Mouse (Mus musculus) central nervous system, embryonic 11.5 days (tissue): ENCODE data around the gene Nans. TPM values are rescaled to one million over a fixed set of nuclear protein-coding genes. Genes with fewer than 3 reads are reported as not detected.

Experiments used
- polyA plus RNA-seq: library from polyadenylated mRNA; depleted of rRNA; stranded (reverse); fragments of >200 nt; gene quantifications from 2 replicates; pipeline ENCODE4 v1.2.3, GENCODE M21; 2012; rRNA removed

Nans gene
- 50.2 and 73.0 TPM in 2 replicates for polyA plus RNA-seq

DNA sequence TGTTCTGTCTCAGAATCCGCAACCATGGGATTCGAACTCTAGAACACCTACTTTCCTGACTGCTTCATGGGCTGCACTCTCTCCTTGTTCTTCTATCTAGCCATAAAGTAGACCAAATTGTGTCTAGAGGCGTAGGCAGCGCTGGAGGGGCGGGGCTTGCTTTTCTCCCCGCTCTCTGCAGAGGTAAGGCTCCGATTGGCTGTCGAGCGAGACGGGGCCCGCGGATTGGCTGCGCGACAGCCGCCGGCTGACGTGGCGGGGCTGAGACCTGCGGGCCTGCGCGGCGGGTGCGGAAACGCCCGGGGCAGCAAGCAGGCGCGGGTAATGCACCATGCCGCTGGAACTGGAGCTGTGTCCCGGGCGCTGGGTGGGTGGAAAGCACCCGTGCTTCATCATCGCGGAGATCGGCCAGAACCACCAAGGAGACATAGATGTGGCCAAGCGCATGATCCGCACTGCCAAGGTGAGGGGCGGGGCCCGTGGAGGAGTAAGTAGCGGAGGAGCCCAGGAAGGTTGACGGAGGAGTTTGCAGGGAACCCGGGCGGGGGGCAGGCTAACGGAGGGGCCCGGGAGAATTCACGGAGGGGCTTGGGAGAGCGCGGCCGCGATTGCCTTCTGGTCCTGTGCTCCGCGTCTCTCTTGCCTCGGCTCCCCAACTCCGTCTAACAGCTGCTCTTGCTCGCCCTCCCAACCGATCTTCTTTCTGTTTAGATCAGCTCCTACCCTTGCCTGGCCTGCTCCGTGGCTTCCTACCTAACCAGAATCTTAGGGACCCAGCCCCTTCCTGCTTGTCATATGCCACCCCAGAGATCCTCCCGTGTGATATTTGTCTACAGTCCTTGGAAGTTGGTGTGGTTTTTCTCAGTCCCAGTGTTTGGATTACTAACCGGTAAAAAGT, at the start of gene Nans:
Gene Nans (plus strand): TSS at position 221 of the 898 bp plus-strand sequence.

DNA sequence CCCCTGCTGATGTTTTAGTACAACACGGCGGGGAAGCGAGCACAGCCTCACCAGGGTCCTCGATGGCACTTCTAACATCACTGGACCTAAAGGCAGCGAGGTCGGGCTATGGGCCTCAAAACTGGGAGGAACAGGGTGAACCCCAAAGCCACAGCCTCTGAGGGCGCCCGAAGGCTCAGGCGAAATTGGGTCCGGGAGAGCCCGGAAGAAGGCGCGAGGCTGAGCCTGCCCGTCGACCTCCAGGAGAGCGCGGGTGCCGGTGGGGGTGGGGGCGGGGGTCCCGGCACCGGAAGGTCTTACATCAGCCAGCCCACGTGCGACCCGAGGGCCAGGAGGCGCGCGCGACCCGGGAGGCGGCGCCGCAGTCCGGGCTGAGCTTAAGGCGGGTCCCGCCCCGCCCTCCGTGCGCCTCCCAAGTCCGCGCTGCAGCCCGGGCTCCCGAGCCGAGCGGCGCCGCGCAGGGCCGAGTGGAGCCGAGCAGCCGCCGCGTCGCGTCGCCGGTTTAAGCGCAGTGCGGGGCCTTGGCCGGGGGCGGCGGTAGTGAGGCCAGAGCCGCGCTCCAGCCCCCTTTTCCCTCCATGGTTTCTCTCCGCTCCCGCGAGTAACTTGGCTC, 38.4 kb upstream of the Nans start, which contains the start of gene Anp32b:
Gene Anp32b (plus strand): TSS at position 384 of the 613 bp plus-strand sequence.

DNA sequence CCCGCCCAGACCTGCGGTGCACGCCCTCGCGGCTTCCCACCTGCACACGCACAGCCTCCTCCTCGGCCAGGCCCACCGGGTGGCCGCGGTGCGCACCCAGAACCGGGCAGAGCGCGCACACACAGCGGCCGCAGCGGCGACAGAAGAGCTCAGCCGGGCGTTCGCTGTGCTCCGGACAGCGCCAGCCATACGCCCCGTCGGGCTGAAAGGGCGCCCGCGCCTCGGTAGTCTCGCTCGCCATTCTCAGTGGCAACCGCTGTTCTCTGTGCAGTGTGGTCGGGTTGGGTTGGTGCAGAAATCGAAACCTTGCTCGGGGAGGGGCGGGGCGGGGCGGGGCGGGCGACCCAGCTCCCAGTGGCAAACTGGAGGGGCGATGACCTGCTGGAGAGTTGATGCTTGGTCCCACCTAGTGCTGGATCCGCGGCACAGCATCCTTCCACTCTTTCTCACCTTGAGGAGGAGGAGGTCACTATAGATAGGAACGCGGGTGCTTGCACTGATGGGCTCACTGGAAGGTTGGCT, 46.9 kb downstream of the Nans start, which contains the start of gene Trim14:
Gene Trim14 (minus strand): TSS at position 302 of the 522 bp plus-strand sequence.

Other genes with a start within 250 kb of the Nans start
- 0.02 and 0.50 TPM in 2 replicates for gene Foxe1, start 145.6 kb upstream of the Nans start, polyA plus RNA-seq
- 9.2 and 11.3 TPM in 2 replicates for gene Trmo, start 99.8 kb upstream of the Nans start, polyA plus RNA-seq
- gene Hemgn, start 75.7 kb upstream of the Nans start, polyA plus RNA-seq: 19.1 and 21.8 TPM in 2 replicates
- gene Anp32b, start 38.3 kb upstream of the Nans start, polyA plus RNA-seq: 216 and 731 TPM in 2 replicates
- gene Trim14, start 46.9 kb downstream of the Nans start, polyA plus RNA-seq: 0.80 and 0.93 TPM in 2 replicates
- gene Coro2a, start 113.0 kb downstream of the Nans start, polyA plus RNA-seq: 3.7 and 4.9 TPM in 2 replicates
- gene Tbc1d2, start 161.0 kb downstream of the Nans start, polyA plus RNA-seq: 0.49 and 1.0 TPM in 2 replicates